Mouse (Mus musculus): Measurements from ENCODE around the gene Glyr1. TPM values are rescaled to one million over a fixed set of nuclear protein-coding genes. Genes with fewer than 3 reads are reported as not detected.

The Glyr1 gene
- total RNA-seq, 2 experiments from 2014 or later = 28.9 to 32.3 TPM

DNA sequence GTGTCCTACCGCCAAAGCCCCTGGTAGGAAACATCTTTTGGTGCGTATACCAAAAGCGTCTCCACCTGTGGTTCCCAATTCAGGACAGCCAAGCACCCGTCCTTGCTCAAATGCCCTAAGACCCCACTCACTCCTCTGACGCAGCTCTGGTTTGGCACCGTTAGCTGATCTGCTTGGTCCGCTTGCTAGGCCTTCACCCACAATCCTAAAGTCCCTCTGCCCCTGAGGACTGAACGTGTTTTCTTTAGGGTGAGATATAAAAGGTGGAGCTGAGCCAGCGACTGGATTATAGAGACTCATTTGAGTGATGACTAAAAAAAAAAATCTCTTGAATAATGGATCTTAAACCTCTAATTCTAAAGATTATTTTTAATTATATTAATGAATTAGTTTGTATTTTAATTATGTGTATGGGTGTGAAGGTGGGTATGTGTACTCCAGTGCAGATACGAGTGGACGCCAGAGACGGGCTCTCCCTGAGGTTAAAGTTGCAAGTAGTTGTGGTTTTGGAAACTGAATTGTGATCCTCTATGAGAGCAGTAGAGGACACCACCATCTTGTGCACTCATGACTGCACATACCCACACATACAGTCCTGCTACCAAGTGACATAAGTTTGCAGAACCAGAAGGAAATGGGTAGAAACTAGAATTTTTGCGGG is 84.8 kb downstream of the Glyr1 start:
- no peak for DNase-seq (ENCODE audit: low spot score)

Other genes starting within 250 kb of the Glyr1 start
- not detected for gene 4930562C15Rik, start 214.4 kb downstream of the Glyr1 start, total RNA-seq (2021)
- 10 to 100 TPM; 35.4 to 37.6 TPM for gene Ubald1, start 169.5 kb downstream of the Glyr1 start, total RNA-seq (2021)
- 10 to 100 TPM; 54.2 to 62.4 TPM for gene Mgrn1, start 163.6 kb downstream of the Glyr1 start, total RNA-seq (2021)
- 10 to 100 TPM; 10.1 to 12.5 TPM for gene Nudt16l1, start 111.1 kb downstream of the Glyr1 start, total RNA-seq (2021)
- gene Anks3, start 85.7 kb downstream of the Glyr1 start, total RNA-seq (2021) = 10 to 100 TPM in 1 of 2 experiments, 1 to 10 TPM in 1; 9.2 to 10.7 TPM
- gene Sept12, start 52.0 kb downstream of the Glyr1 start, total RNA-seq (2021) = not detected
- not detected for gene Smim22, start 42.6 kb downstream of the Glyr1 start, total RNA-seq (2021)
- 1 to 10 TPM; 4.9 to 5.7 TPM for gene Rogdi, start 36.3 kb downstream of the Glyr1 start, total RNA-seq (2021)
- gene Ubn1, start 194 bp upstream of the Glyr1 start, total RNA-seq (2021) = 10 to 100 TPM; 19.5 to 23.9 TPM
- gene Ppl, start 82.6 kb upstream of the Glyr1 start, total RNA-seq (2021) = 1 to 10 TPM; 3.1 to 3.6 TPM
- 10 to 100 TPM; 10.9 to 12.9 TPM for gene Sec14l5, start 97.2 kb upstream of the Glyr1 start, total RNA-seq (2021)
- 1 to 10 TPM; 6.9 TPM for gene Nagpa, start 154.1 kb upstream of the Glyr1 start, total RNA-seq (2021)
- gene AU021092, start 172.4 kb upstream of the Glyr1 start, total RNA-seq (2021) = 1 to 10 TPM; 2.6 to 3.8 TPM
- 10 to 100 TPM in 1 of 2 experiments, 1 to 10 TPM in 1; 8.8 to 10.7 TPM for gene Alg1, start 183.8 kb upstream of the Glyr1 start, total RNA-seq (2021)
- 1 to 10 TPM; 6.5 to 6.9 TPM for gene Eef2kmt, start 206.1 kb upstream of the Glyr1 start, total RNA-seq (2021)

All from gastrocnemius, adult 18-20 months (tissue).